Mouse (Mus musculus) gastrocnemius, postnatal 14 days (tissue): ENCODE results near the gene Pdx1. TPM values are rescaled to one million over a fixed set of nuclear protein-coding genes. Genes with fewer than 3 reads are reported as not detected.

ENCODE experiments used
- DNase-seq: peaks from one replicate; pipeline ENCODE4 v3.0.0; 2021; ENCODE audit warnings: mixed read lengths
- intact Hi-C: fragments of 180-260 bp; cut with DNase I; formaldehyde crosslinking; loops from one replicate; pipeline ENCODE4 v1.15.1; 2025; ENCODE audit warnings: low total_unique reads
- microRNA-seq, 2 experiments: library from miRNA; unstranded; fragments of <30 nt; microRNA quantifications; one replicate each; pipeline ENCODE4 v1.2.0; 2021
- total RNA-seq, 2 experiments: library from RNA; stranded (reverse); gene quantifications; 2 replicates each; pipeline ENCODE4 v1.2.3; 2021

Gene Pdx1
- total RNA-seq, 2 experiments from 2014 or later: not detected

DNA sequence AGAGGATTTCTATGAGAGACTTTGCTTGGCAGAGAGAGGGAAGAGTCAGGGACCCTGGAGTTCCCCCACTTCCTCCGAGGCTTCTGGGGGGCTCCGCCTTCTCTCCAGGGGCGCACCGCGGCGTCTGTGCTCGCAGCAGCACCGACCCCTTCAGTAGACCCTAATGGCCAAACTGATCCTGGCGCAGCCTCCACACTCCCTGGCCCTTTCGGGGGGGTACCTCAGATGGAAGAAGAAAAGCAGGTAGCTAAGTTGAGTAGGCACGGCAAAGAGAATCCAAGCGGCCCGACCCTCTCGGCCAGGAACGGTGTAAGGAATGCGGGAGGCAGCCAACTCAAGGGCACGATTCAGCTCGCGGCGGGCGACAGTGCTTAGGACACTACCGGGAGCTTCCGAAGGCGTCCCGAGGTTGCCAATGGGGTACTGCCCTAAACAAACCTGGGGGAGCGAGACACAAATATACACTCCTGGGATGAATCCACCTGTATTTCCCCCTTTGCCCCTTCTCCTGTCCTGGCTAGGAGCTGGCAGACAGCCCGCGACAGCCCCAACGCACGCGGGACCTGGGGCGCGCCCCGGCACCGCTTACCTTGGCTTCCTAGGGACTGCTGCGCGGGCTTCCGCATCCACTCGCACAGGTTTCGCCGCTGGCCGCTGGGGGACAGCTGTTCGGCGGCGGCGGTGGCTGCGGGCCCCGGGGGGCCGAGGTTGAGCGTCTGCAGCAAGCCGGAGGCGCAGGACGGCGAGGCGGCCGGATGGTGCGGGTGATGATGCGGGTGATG lies 36.3 kb downstream of the Pdx1 start:
- intact Hi-C loops: no loop called here
- no peak for DNase-seq

DNA sequence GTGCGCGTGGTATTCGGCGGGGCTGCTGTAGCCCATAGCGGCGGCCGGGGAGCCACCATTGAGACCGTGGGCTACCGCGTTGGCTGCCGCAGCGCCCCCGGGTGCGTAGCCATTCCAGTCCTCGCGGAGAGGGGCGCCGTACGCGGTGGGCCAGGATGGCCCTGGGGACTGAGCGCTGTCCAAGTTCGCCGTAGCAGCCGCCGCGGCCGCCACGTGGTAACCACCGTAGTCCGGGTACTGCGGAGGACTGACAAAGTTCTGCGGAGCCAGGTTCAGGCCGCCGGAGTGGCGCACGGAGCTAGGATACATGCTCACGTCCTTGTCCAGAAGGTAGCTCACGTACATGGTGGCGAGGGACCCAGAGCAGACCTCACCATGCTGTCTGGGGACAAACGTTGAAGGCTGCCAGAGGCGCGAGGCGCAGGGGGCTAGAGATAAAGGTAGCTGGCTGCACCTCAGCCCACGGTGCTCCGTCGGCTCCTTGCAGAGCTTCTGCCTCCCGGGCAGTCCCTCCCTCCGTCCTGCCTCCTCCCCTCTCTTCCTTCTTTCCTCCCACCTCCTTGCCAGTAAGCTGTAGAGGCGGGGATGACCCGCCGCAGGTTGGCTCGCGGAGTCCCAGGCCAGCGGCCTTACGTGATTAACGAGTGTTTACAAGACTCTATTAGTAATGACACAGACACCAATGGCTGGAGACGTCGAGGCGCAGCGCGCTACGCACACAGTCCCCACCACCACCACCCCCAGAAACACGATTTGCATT lies 37.1 kb downstream of the Pdx1 start, which contains the start of gene Cdx2:
TSS of gene Cdx2 (minus strand) at position 633 of the 760 bp plus-strand sequence.
- intact Hi-C loops: no loop called here
- DNase-seq: no peak

DNA sequence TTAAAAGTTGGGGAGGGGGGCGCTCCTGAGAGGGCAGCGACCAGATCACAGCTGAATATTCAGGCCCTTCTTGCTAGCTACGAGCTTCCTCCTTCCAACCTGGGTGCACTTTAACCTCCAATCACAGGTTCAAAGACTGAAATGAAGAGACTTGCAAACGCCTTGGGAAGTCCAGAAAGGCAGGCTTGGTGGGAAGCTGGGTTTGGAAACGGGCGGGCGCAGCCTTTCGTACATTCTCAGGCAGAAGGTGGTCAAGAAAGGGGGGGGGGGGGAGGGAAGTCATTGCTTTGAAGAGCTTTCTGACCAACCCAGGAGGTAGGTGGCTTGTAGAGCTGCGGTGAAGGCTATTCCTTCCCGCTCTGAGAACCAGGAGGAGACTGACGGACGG lies 37.6 kb downstream of the Pdx1 start:
- intact Hi-C loops: no loop called here
- DNase-seq: no peak

DNA sequence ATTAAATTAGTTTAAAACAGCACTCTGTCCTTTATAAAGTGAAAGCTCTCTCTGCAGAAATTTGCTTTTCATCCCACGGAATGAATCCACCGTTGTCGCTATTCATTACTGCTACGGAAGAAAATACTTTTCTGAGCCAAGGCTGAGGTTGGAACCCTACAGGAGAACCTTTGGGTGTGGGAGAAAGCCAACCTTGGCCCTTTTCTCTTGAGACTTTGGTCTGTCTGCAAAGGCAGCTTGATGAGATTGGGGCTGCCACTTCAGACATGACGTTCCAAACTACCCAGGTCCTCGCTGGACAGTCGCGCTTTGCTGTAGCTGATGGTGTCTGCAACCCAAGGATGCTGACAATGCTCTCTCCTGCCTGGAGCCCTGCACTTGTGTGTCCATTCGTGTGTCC lies 38.7 kb downstream of the Pdx1 start:
- intact Hi-C loops: no loop called here
- DNase-seq: no peak

DNA sequence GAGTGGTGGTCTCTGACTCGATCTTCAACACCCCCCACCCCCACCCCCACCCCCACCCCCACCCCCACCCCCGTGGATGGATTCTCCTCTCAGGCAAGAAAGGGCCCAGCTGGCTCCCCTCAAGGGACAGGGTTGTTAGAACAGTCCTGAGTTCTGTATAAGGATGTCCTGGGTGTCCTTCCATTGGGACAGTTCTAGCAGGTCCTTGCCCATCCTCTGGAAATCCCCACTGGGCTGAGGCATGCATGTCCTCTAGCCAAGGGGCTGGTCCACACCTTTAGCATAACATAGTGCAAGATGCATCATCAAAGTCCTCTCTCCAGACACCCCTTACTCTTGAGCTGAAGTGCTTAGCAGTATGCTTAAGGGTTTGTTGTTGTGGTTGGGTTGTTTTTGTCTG lies 40.0 kb downstream of the Pdx1 start:
- DNase-seq: no peak
- intact Hi-C loops: loop anchor here (10.0 kb wide), 2 partner anchors 605 to 635 kb away; no protein-coding TSS in a partner anchor

DNA sequence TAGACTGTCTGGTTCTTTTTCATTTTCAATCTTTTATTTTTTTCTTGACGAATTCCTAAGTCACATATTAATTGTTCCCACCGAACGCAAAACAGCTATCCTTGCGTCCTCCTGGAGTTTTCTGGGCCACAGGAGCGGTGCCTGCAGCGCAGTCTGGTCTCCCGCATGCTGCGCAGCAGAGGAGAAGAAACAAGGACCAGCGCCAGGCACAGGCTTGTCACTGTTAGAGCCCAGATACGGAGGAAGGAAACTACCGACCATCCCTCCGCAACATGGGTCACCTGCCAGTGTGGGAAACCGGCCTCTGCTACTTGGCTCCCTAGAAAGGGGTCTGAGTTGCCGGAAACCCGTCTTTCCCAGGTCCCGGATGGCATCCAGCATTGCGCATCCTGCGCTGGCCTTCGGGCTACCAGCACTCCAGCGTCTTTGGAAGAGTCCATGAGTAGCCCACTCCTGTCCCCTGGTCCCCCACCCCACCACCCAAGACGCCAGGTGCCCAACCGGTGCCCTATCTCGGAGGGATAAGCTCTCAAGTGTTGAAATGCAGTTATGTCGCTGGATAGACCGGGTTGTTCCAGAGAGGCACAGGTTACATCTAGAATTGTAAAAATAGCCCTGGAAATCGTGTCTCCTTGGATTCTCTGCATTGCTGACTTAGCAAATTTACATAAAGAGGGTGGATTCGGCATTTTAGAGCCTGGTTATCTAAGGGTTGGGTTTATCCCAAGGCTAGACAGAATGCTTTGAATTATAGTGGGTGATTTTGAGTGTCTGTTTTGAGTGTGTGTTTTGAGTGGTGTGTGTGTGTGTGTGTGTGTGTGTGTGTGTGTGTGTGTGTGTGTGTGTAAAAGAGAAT lies 43.3 kb downstream of the Pdx1 start:
- DNase-seq: no peak
- intact Hi-C loops: loop anchor here (10.0 kb wide), 2 partner anchors 608 to 638 kb away; no protein-coding TSS in a partner anchor

DNA sequence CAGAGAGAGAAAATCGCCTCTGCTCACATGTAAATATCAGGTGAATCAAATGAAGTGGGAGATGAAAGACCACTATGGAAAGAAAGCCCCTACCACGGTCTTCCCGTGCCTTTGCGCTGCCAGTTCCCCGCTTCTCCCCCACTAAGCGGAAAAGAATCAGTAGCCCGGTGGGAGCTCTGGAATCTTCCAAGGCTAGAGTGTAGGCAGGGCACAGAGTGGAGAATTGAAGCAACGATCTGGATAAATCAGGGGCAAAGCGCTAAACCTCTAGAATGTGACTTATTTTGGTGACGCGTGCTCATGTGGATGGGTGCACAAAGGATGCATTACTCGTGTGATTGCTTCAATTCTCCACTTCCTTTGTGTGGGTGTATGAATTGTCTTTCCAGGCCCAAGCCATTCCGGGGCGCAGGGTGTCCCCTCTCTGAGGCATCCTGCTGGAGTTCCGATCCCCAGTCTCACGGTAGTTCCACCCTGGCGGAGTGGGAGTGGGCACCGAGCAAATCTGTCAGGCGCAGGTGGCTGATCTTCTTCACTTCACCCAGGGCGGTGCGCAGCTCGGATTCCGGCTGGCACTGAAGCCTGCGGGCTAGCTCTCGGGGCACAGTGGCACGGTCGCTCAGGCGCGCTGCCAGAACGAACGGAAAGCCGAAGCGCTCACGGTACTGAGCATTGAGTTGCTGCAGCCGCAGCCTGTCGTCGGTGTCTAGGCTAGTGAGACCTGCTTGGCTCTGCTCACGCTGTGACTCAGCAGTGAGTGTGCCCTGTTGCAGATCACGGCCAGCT lies 45.1 kb downstream of the Pdx1 start:
- intact Hi-C loops: loop anchor here (10.0 kb wide), 2 partner anchors 610 to 640 kb away; no protein-coding TSS in a partner anchor

DNA sequence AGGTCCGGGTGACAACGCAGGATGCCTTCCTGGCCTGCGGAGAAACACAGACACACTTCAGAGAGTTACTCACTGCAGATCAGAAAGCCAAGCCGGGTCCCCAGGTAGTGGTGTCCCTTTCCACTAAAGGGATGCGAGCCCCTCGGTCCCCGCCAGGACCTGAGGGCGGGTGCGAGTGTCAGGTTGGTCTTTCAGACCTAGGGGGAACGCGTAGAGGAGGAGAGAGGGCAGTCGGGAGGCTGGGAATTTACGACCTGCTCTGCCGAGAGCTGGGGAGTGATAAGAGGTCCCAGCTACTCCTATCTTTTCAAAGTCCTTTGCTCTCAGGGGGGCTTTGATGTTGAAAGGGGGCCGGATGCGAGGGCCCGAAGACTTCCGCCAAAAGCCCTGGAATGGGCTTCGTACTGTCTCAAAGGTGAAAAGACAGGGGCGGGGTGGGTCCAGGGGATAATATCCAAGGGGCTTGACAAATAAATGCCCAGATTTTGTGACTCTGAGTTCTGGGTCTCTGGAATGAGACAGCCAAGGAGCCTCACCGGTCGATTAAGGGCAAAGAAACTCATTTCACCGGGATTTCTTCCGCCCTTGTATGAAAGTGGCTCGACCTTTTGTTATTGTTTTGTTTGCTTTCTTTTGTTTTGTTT lies 45.8 kb downstream of the Pdx1 start:
- DNase-seq: no peak
- intact Hi-C loops: loop anchor here (10.0 kb wide), 2 partner anchors 611 to 641 kb away; no protein-coding TSS in a partner anchor

More for the DNA sequence above, 45.1 kb downstream of the Pdx1 start:
- peak; percentile 38 for DNase-seq

DNA sequence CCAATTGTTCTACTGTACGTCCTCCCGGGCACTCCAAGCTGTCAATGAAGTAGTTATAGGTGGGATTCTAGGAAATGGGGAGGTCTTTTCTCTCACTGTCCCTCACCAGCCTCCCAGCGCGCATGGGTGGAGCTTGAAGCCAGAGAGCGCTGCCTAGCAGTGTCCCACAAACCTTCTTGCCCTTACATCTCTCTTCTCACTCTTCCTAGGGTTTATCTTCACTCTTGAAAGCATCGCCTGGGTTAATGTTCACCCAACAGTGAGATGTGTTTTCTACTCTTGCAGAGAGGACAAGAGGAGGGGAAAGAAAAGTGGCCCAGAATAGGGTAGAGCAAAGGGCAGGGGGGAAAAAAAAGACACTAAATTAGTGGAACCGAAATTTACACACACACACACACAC lies 47.6 kb downstream of the Pdx1 start:
- DNase-seq: no peak
- intact Hi-C loops: loop anchor here (10.0 kb wide), 2 partner anchors 613 to 643 kb away; no protein-coding TSS in a partner anchor

DNA sequence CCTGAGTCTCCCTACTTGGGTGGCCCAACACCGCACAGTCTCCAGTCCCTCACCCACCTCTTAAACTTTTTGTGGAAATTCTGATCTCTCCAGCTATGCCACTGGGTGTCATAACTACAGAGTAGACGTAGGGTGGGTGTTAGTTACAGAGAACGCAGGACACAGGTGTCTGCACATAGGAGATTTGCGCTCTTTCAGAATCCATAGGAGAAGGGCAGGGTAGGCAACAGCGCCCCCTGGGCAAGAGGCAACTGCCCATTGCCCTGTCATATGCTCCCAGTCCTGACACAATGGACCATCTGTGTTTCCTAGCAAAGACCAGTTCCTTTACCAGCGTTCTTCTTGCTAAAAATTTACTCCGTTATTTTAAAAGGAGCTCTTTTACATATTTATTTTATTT lies 48.2 kb downstream of the Pdx1 start:
- DNase-seq: no peak
- intact Hi-C loops: loop anchor here (2.0 to 10.0 kb wide), 3 partner anchors 405 to 643 kb away; no protein-coding TSS in a partner anchor

DNA sequence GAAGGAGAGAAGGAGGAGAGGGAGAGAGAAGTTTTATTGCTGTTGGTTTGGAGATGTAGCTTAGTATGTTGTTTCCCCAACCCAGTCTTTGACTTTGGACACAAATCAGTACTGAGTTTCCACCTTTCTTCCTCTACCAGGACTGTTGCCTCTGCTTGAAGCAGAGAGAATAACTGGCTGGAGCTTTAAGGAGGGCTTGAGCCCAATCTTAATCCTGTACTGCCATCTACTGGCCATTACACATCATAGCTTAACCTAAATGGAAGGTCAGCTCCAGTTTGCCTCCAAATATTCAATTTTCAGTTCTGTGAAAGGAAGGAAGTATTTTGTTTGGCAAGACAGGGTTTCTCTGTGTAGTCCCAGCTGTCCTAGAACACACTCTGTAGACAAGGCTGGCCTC lies 49.9 kb downstream of the Pdx1 start:
- intact Hi-C loops: loop anchor here (2.0 to 10.0 kb wide), 3 partner anchors 407 to 645 kb away; no protein-coding TSS in a partner anchor
- no peak for DNase-seq

DNA sequence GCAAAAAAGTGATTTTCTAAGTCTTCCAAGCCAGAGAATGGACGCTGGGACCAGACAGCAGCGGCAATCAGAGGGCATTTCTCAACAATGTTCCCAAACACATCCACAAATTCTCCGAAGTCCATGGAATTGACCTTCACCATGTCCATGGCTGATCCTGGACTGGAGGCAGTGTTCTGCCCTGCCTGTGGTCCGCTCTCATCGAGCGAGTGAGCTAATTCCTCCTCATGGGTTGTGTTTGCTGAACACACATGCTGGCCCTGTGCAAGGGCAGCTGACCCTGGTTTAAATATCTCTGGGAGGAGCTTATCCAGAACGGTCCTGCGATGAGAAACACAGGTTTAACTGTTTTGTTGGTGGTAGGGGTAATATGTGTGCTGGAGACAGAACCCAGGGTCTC lies 52.4 kb downstream of the Pdx1 start, which contains the start of gene Urad:
TSS of gene Urad (minus strand) at position 258 of the 400 bp plus-strand sequence.
- intact Hi-C loops: no loop called here
- DNase-seq: no peak

DNA sequence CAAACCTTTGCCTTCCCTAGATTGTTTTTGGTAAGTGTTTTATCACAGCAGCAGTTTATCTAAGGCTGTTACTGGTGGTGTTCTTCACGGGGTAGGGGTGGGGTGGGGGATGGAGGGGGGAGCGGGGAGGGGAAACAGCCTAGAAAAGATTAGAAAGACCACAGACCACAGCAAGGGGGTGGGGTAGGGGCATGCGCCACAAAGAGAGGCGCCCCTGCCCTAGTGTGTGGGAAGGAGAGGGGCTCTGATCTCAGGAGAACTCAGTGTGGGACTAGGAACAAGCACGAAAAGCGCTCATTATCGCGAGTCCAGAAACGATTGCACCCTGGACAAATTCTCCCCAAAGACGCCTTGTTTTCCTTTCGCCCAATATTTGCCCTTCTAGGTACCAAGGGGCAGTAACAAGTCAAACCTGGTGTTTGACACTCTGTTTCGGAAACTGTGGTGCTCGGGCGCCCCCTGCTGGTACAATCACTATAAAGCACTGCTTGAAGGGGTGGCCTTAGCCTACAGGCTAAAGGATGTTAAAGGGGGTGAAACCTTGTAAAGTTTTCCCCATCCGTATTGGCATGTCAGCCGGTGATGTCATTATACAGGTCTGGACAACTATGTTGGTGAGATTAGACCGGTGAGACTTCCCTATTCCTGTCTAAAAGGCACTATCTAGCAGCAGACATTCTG lies 53.6 kb downstream of the Pdx1 start:
- intact Hi-C loops: no loop called here
- DNase-seq: peak; percentile 49

Small RNA genes lying within 50 kb of the gene (microRNA-seq; reads per million reads assigned to microRNA genes)
- 0 reads per million in 2 experiments for gene Mir7k

Other genes with a start within 250 kb of the Pdx1 start
- gene Lnx2, start 193.4 kb upstream of the Pdx1 start, total RNA-seq: 1 to 10 TPM; 5.6 to 5.9 TPM
- gene Polr1d, start 192.9 kb upstream of the Pdx1 start, total RNA-seq: 10 to 100 TPM; 87.1 to 94.8 TPM
- not detected for gene Gsx1, start 81.3 kb upstream of the Pdx1 start, total RNA-seq
- not detected for gene Cdx2, start 37.3 kb downstream of the Pdx1 start, total RNA-seq
- gene Urad, start 52.5 kb downstream of the Pdx1 start, total RNA-seq: not detected
- not detected for gene Flt3, start 130.5 kb downstream of the Pdx1 start, total RNA-seq
- gene Pan3, start 160.2 kb downstream of the Pdx1 start, total RNA-seq: 10 to 100 TPM; 22.2 to 31.3 TPM